Mouse (Mus musculus): ENCODE results near the gene Herc3. TPM values are rescaled to one million over a fixed set of nuclear protein-coding genes. Genes with fewer than 3 reads are reported as not detected.

Herc3 gene
- total RNA-seq, 2 experiments from 2014 or later: 26.8 to 65.5 TPM

- Histone ChIP-seq H3K27ac (no peak overlapping the region), H3K4me3 (no peak overlapping the region)
- TF ChIP-seq CTCF (IDR thresholded peaks at IDR 0.05): no peak
- intact Hi-C loops (cut with DNase I): no loop called here
- DNase-seq: peak; percentile 42
Observed at GRCm38 (mm10) chr6:58879572-58879971, 48.3 kb downstream of the Herc3 start.

GRCm38 (mm10) chr6:58879987-58880386, 48.7 kb downstream of the Herc3 start:
- Histone ChIP-seq H3K27ac (no peak overlapping the region), H3K4me3 (no peak overlapping the region)
- DNase-seq: no peak
- intact Hi-C loops (cut with DNase I): no loop called here
- TF ChIP-seq CTCF (IDR thresholded peaks at IDR 0.05): no peak

GRCm38 (mm10) chr6:58880861-58881260, 49.6 kb downstream of the Herc3 start:
- H3K4me3 ChIP-seq: no peak overlapping the region
- intact Hi-C loops (cut with DNase I): no loop called here
- H3K27ac ChIP-seq: no peak overlapping the region
- no peak for DNase-seq
- TF ChIP-seq CTCF (IDR thresholded peaks at IDR 0.05): no peak

DNA sequence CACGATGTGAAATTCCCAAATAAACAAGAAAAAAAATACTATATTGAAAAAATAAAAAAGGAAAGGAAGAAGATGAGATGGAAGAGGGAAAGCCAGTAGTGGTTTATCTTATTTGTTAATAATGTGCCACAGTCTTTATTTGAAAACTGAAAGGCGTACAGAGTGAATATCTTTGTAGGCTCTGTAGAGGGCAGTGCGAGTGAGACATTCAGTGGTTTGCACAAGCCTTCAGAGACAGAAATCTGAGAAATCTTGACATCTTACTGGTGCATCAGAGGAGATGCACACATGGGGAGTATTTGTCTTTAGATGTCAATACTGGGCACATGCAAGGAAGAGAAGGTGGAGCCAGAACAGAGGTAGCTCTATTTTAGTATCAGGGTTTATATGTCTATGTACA, 50.1 kb downstream of the Herc3 start:
- H3K27ac ChIP-seq: no peak overlapping the region
- intact Hi-C loops (cut with DNase I): no loop called here
- no peak overlapping the region for H3K4me3 ChIP-seq
- no peak for TF ChIP-seq CTCF (IDR thresholded peaks at IDR 0.05)
- no peak for DNase-seq

DNA sequence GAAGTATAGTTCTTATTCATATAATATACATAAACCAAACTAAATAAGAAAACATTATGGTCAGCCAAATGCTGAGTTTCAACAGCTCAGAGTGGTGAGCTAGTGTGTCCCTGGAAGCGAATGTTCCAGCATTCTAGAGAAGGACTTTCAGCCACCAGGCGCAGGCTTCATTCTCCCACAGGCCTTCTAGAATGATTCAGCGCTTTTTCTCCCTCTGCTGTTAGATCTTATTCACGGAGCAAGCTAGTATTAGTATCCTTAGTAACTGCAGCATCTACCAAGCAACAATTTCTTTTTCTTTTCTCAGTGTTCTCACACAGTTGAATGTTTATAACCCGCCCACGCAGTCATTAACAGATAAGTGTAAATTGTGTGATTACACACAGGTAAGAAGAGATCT, 51.0 kb downstream of the Herc3 start:
- intact Hi-C loops (cut with DNase I): no loop called here
- no peak overlapping the region for H3K4me3 ChIP-seq
- DNase-seq: no peak
- peak; percentile 14; the same call in 1 of the 2 replicates for TF ChIP-seq CTCF (IDR thresholded peaks at IDR 0.05)
- H3K27ac ChIP-seq: peak overlapping the region; percentile 20; the same call in 1 of the 2 replicates

- H3K27ac ChIP-seq: no peak overlapping the region
- intact Hi-C loops (cut with DNase I): no loop called here
- no peak overlapping the region for H3K4me3 ChIP-seq
- no peak for TF ChIP-seq CTCF (IDR thresholded peaks at IDR 0.05)
- no peak for DNase-seq
Observed at GRCm38 (mm10) chr6:58889917-58890316, 58.7 kb downstream of the Herc3 start.

GRCm38 (mm10) chr6:58893307-58893706, 62.0 kb downstream of the Herc3 start:
- DNase-seq: no peak
- H3K4me3 ChIP-seq: no peak overlapping the region

DNA sequence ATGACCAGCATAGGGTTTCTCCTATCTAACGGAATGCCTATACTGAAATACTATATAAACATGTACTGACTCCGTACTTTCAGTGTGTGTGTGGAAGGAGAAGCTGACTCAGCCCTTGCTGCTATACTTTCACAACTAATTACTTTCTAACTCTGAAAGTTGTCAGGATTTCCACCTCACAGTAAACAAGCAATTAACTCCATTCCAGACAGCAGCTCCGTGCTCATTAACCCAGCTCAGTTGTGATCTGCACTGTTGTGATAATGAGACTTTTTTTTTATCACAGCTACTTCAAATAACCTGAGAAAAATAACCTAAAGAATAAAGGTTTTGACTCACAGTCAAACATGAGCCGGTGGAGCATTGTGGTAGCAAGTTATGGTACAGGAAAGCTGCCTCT, 63.7 kb downstream of the Herc3 start:
- TF ChIP-seq CTCF (IDR thresholded peaks at IDR 0.05): no peak
- no peak for DNase-seq
- no peak overlapping the region for H3K4me3 ChIP-seq
- intact Hi-C loops (cut with DNase I): no loop called here
- no peak overlapping the region for H3K27ac ChIP-seq

More at GRCm38 (mm10) chr6:58893307-58893706, 62.0 kb downstream of the Herc3 start:
- TF ChIP-seq CTCF (IDR thresholded peaks at IDR 0.05): no peak
- H3K27ac ChIP-seq: no peak overlapping the region
- intact Hi-C loops (cut with DNase I): no loop called here

- peak; percentile 20 for DNase-seq
- H3K4me3 ChIP-seq: no peak overlapping the region
- H3K27ac ChIP-seq: no peak overlapping the region
- intact Hi-C loops (cut with DNase I): no loop called here
- TF ChIP-seq CTCF (IDR thresholded peaks at IDR 0.05): no peak
Observed at GRCm38 (mm10) chr6:58896648-58897047, 65.4 kb downstream of the Herc3 start.

GRCm38 (mm10) chr6:58899076-58899475, 67.8 kb downstream of the Herc3 start:
- no peak for TF ChIP-seq CTCF (IDR thresholded peaks at IDR 0.05)
- no peak overlapping the region for H3K4me3 ChIP-seq
- DNase-seq: no peak
- no peak overlapping the region for H3K27ac ChIP-seq
- intact Hi-C loops (cut with DNase I): no loop called here

DNA sequence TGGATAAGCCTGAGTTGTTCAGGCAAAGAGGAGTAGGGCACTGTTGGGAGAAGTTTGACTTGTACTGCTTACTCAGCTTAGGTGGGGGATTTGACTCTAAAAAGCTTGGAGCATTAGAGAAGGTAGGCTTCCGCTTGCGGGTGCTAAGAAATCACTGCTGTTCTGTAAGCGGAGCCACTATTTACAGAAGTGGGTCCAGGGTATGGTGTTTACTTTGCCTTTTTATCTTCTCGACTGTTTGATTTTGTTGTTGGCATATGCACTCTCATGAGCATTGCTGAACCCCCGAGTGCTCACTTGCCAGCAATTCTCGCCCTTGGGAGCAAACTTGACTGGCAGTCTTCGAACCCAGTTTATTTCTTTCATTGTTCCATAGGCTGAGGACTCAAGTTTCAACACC, 69.3 kb downstream of the Herc3 start:
- TF ChIP-seq CTCF (IDR thresholded peaks at IDR 0.05): no peak
- no peak for DNase-seq
- Histone ChIP-seq H3K27ac (no peak overlapping the region), H3K4me3 (no peak overlapping the region)
- intact Hi-C loops (cut with DNase I): no loop called here

DNA sequence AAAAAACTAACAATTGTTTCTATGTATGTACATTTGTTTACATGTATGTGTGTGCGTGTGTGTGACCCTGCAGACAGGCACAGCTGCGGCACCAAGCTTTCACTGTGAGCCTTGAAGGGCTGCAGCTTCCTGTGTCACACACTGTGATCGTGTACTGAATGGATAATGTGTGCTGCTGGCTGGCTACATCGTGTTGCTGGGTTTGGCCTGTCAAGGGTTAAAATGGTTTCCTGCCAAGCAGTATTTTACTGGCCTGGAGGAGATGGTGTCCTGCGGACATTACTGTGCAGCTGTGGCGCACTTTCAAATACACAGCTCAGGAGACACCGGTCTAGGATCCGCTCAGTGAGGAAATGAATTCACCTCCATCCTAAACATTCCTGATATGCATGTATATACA, 71.9 kb downstream of the Herc3 start:
- no peak overlapping the region for H3K4me3 ChIP-seq
- TF ChIP-seq CTCF (IDR thresholded peaks at IDR 0.05): no peak
- H3K27ac ChIP-seq: no peak overlapping the region
- intact Hi-C loops (cut with DNase I): no loop called here
- no peak for DNase-seq

DNA sequence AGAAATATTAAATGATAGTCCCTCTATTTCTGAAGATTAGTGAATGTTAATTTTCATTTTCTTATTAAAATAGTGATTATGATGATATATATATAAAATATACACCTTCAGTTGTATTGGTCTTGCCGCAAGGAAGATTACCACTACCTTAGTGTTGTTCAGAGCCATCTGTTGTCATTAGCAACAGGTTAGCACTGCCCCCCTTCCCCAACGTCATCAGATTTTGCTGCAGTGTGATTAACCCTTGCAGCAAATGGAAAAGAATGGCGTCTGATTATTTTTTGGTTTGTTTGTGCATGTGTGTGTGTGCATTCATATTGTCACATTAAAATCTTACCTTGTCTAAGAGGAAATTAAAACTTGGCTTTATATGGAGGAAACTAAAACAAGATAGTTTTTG, 73.3 kb downstream of the Herc3 start:
- no peak for TF ChIP-seq CTCF (IDR thresholded peaks at IDR 0.05)
- intact Hi-C loops (cut with DNase I): no loop called here
- Histone ChIP-seq H3K4me3 (no peak overlapping the region), H3K27ac (no peak overlapping the region)
- DNase-seq: no peak

DNA sequence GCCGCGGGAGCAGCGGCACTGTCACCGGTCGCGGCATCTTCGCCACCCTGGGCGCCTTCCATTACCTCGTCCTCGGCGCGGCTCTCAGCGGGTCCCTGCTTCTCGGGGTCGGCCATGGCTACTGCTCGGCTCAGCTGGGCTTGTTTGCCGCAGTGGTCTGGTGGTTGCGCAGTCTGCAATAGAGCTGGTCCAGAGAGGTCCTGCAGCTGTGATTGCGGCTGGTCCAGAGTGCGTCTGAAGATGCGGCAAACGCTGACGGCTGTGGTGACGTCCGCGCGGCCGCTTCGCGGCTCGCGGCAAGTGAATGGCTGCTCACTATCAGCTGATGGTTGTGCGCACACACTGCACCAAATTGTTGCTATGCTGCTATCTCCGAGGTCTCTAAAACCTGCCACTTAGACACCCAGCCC, 75.6 kb downstream of the Herc3 start, which contains the start of gene Nap1l5:
Nap1l5 (minus strand) TSS at position 225 of the 410 bp plus-strand sequence.
- TF ChIP-seq CTCF (IDR thresholded peaks at IDR 0.05): no peak
- intact Hi-C loops (cut with DNase I): no loop called here
- Histone ChIP-seq H3K27ac (no peak within 1 kb of the TSS), H3K4me3 (peak within 1 kb of the TSS; percentile 61)
- DNase-seq: peak; percentile 32

Measured in gastrocnemius, adult 2 months (tissue).